Mouse (Mus musculus): ENCODE measurements around the gene Fosl1.
"Not testable (repeated sequence)": the region's sequence is repeated elsewhere in the genome, so short reads cannot be mapped to it uniquely, and the experiment has no call there.

Gene Fosl1

GRCm38 (mm10) chr19:5447515-5448353 lies at the start of gene Fosl1:
Fosl1 (plus strand) TSS chr19:5447547.
- peak; percentile 50 for DNase-seq (ENCODE audit: low read depth, low spot score)

GRCm38 (mm10) chr19:5401073-5401472 lies 46.3 kb upstream of the Fosl1 start:
- not testable (repeated sequence) for DNase-seq (ENCODE audit: low read depth, low spot score)

GRCm38 (mm10) chr19:5402293-5402692 lies 45.1 kb upstream of the Fosl1 start, which contains the start of gene Tsga10ip:
Tsga10ip (minus strand) TSS chr19:5402526.
- DNase-seq (ENCODE audit: low read depth, low spot score), result no peak

- no peak for DNase-seq (ENCODE audit: low read depth, low spot score)
Measured at GRCm38 (mm10) chr19:5405924-5406323, 41.4 kb upstream of the Fosl1 start.

GRCm38 (mm10) chr19:5406531-5407126 lies 40.7 kb upstream of the Fosl1 start:
- not testable (repeated sequence) for DNase-seq (ENCODE audit: low read depth, low spot score)

GRCm38 (mm10) chr19:5407133-5407532 lies 40.2 kb upstream of the Fosl1 start:
- no peak for DNase-seq (ENCODE audit: low read depth, low spot score)

GRCm38 (mm10) chr19:5408057-5409001 lies 39.0 kb upstream of the Fosl1 start:
- DNase-seq (ENCODE audit: low read depth, low spot score), result no peak

- no peak for DNase-seq (ENCODE audit: low read depth, low spot score)
Measured at GRCm38 (mm10) chr19:5409068-5409467, 38.3 kb upstream of the Fosl1 start.

- no peak for DNase-seq (ENCODE audit: low read depth, low spot score)
Measured at GRCm38 (mm10) chr19:5410641-5411040, 36.7 kb upstream of the Fosl1 start.

- no peak for DNase-seq (ENCODE audit: low read depth, low spot score)
Measured at GRCm38 (mm10) chr19:5411961-5412360, 35.4 kb upstream of the Fosl1 start.

GRCm38 (mm10) chr19:5413840-5414239 lies 33.5 kb upstream of the Fosl1 start:
- DNase-seq (ENCODE audit: low read depth, low spot score), result no peak

GRCm38 (mm10) chr19:5414534-5414957 lies 32.8 kb upstream of the Fosl1 start:
- no peak for DNase-seq (ENCODE audit: low read depth, low spot score)

GRCm38 (mm10) chr19:5418750-5419466 lies 28.4 kb upstream of the Fosl1 start:
- no peak for DNase-seq (ENCODE audit: low read depth, low spot score)

GRCm38 (mm10) chr19:5419630-5420029 lies 27.7 kb upstream of the Fosl1 start:
- no peak for DNase-seq (ENCODE audit: low read depth, low spot score)

GRCm38 (mm10) chr19:5420579-5420978 lies 26.8 kb upstream of the Fosl1 start:
- no peak for DNase-seq (ENCODE audit: low read depth, low spot score)

- no peak for DNase-seq (ENCODE audit: low read depth, low spot score)
Measured at GRCm38 (mm10) chr19:5421784-5422183, 25.6 kb upstream of the Fosl1 start.

- no peak for DNase-seq (ENCODE audit: low read depth, low spot score)
Measured at GRCm38 (mm10) chr19:5422267-5422666, 25.1 kb upstream of the Fosl1 start.

GRCm38 (mm10) chr19:5422895-5423443 lies 24.4 kb upstream of the Fosl1 start:
- DNase-seq (ENCODE audit: low read depth, low spot score), result no peak

GRCm38 (mm10) chr19:5423561-5423960 lies 23.8 kb upstream of the Fosl1 start:
- DNase-seq (ENCODE audit: low read depth, low spot score), result no peak

GRCm38 (mm10) chr19:5424092-5424781 lies 23.1 kb upstream of the Fosl1 start:
- DNase-seq (ENCODE audit: low read depth, low spot score), result no peak
